Mouse (Mus musculus) kidney, embryonic 15.5 days (tissue): ENCODE data around the gene Arr3. TPM values are rescaled to one million over a fixed set of nuclear protein-coding genes. Genes with fewer than 3 reads are reported as not detected.

Experiments used
- ATAC-seq: fragments of 200-750 bp; cut with Nextera tagmentation; replicated peaks from 2 replicates; pipeline ENCODE4 v1.8.0; 2017; ENCODE audit warnings: moderate TSS enrichment; ENCODE audit not compliant: low FRiP score
- H3K27ac ChIP-seq: fragments of 300-500 bp; sonication (generic); 2 replicates; pipeline ENCODE4 v1.5.1; 2015; ENCODE audit warnings: mild to moderate bottlenecking, inconsistent platforms
- H3K27me3 ChIP-seq: fragments of 300-500 bp; sonication (generic); 2 replicates; pipeline ENCODE4 v1.6.1; 2015; ENCODE audit warnings: inconsistent platforms
- H3K36me3 ChIP-seq: fragments of 300-500 bp; sonication (generic); 2 replicates; pipeline ENCODE4 v1.6.1; 2015; ENCODE audit warnings: inconsistent platforms
- H3K4me1 ChIP-seq: fragments of 300-500 bp; sonication (generic); 2 replicates; pipeline ENCODE4 v1.6.1; 2015; ENCODE audit warnings: inconsistent platforms
- H3K4me2 ChIP-seq: fragments of 300-500 bp; sonication (generic); 2 replicates; pipeline ENCODE4 v1.6.1; 2015; ENCODE audit warnings: moderate library complexity, mild to moderate bottlenecking, inconsistent platforms
- H3K4me3 ChIP-seq: fragments of 300-500 bp; sonication (generic); replicated peaks from 2 replicates; pipeline ENCODE4 v1.5.1; 2015; ENCODE audit warnings: mild to moderate bottlenecking, inconsistent platforms
- H3K9ac ChIP-seq: fragments of 300-500 bp; sonication (generic); 2 replicates; pipeline ENCODE4 v1.6.1; 2015; ENCODE audit warnings: mild to moderate bottlenecking, inconsistent platforms
- H3K9me3 ChIP-seq: fragments of 300-500 bp; sonication (generic); replicated peaks from 2 replicates; pipeline ENCODE4 v1.6.1; 2016; ENCODE audit warnings: inconsistent platforms
- WGBS: fragments of 180-500 bp; shearing (Covaris S2); methylation state at CpG from one replicate; pipeline ENCODE4 v1.1.7; 2015; ENCODE audit warnings: mixed read lengths; 5-methylcytosine and 5-hydroxymethylcytosine counted together
- polyA plus RNA-seq: library from polyadenylated mRNA; unstranded; fragments of >200 nt; fragmentation: Nextera tagmentation; extraction: Ambion mirVana; gene quantifications from 2 replicates; pipeline ENCODE4 v1.2.1, GENCODE M21; 2015

Gene Arr3
- not detected in 2 replicates for polyA plus RNA-seq

GRCm38 (mm10) chrX:100605314-100605713 is at the start of gene Arr3:
Gene Arr3, plus strand, starts transcription at chrX:100605497.
- Histone ChIP-seq H3K36me3 (no peaks in the 10 kb centered on the region), H3K27ac (no peak within 1 kb of the TSS), H3K4me2 (no peak within 1 kb of the TSS), H3K9me3 (no peaks in the 10 kb centered on the region), H3K27me3 (peaks cover 26% of the 10 kb centered on the region), H3K9ac (no peak within 1 kb of the TSS), H3K4me3 (no peak within 1 kb of the TSS), H3K4me1 (no peaks in the 10 kb centered on the region)
- 81% methylated on average over 1 of the region's 1 CpGs for WGBS
- no peak for ATAC-seq

- Histone ChIP-seq H3K4me3 (no peak overlapping the region), H3K36me3 (no peaks in the 10 kb centered on the region), H3K4me1 (no peaks in the 10 kb centered on the region), H3K9me3 (no peaks in the 10 kb centered on the region), H3K4me2 (no peak overlapping the region), H3K27me3 (peaks cover 30% of the 10 kb centered on the region), H3K9ac (no peak overlapping the region), H3K27ac (no peak overlapping the region)
- 73% methylated on average over 3 of the region's 3 CpGs for WGBS
- ATAC-seq = no peak
Observed at GRCm38 (mm10) chrX:100556026-100556425, 49.3 kb upstream of the Arr3 start.

- 89% methylated on average over 3 of the region's 3 CpGs for WGBS
Observed at GRCm38 (mm10) chrX:100565696-100566095, 39.6 kb upstream of the Arr3 start.

GRCm38 (mm10) chrX:100571951-100572350 is 33.3 kb upstream of the Arr3 start, which contains the start of gene Awat1:
Gene Awat1, plus strand, starts transcription at chrX:100572251.
- Histone ChIP-seq H3K4me2 (no peak within 1 kb of the TSS), H3K4me3 (no peak within 1 kb of the TSS), H3K9ac (no peak within 1 kb of the TSS), H3K36me3 (no peaks in the 10 kb centered on the region), H3K4me1 (no peaks in the 10 kb centered on the region), H3K27me3 (peaks cover 23% of the 10 kb centered on the region), H3K27ac (no peak within 1 kb of the TSS), H3K9me3 (no peaks in the 10 kb centered on the region)
- no peak for ATAC-seq
- WGBS = 86% methylated on average over 1 of the region's 1 CpGs

More at GRCm38 (mm10) chrX:100565696-100566095, 39.6 kb upstream of the Arr3 start:
- H3K27ac ChIP-seq = no peak overlapping the region
- H3K36me3 ChIP-seq = no peaks in the 10 kb centered on the region
- no peak overlapping the region for H3K4me2 ChIP-seq
- no peak for ATAC-seq
- no peaks in the 10 kb centered on the region for H3K4me1 ChIP-seq
- no peak overlapping the region for H3K4me3 ChIP-seq
- no peaks in the 10 kb centered on the region for H3K9me3 ChIP-seq
- H3K9ac ChIP-seq = no peak overlapping the region
- H3K27me3 ChIP-seq = 0 out of 2 replicates have a peak, but pooled peaks cover 6% of the 10 kb centered on the region

- WGBS = 64% methylated on average over 4 of the region's 4 CpGs
- Histone ChIP-seq H3K4me3 (no peak within 1 kb of the TSS), H3K27me3 (peaks cover 54% of the 10 kb centered on the region), H3K4me2 (no peak within 1 kb of the TSS), H3K9ac (no peak within 1 kb of the TSS), H3K9me3 (no peaks in the 10 kb centered on the region), H3K4me1 (no peaks in the 10 kb centered on the region), H3K36me3 (no peaks in the 10 kb centered on the region), H3K27ac (no peak within 1 kb of the TSS)
- ATAC-seq = no peak
Observed at GRCm38 (mm10) chrX:100594791-100595190, 10.5 kb upstream of the Arr3 start, which contains the start of gene P2ry4. Gene P2ry4, minus strand, starts transcription at chrX:100594869.

- WGBS = 25% methylated on average over 5 of the region's 5 CpGs
- Histone ChIP-seq H3K4me2 (no peak overlapping the region), H3K36me3 (no peaks in the 10 kb centered on the region), H3K9ac (no peak overlapping the region), H3K27me3 (peaks cover 62% of the 10 kb centered on the region), H3K4me1 (no peaks in the 10 kb centered on the region), H3K9me3 (no peaks in the 10 kb centered on the region), H3K27ac (no peak overlapping the region), H3K4me3 (no peak overlapping the region)
- ATAC-seq = no peak
Observed at GRCm38 (mm10) chrX:100597439-100597838, 7.9 kb upstream of the Arr3 start.

GRCm38 (mm10) chrX:100599755-100600154 is 5.5 kb upstream of the Arr3 start:
- Histone ChIP-seq H3K4me2 (no peak overlapping the region), H3K4me3 (no peak overlapping the region), H3K27me3 (peaks cover 47% of the 10 kb centered on the region), H3K9me3 (no peaks in the 10 kb centered on the region), H3K9ac (no peak overlapping the region), H3K27ac (no peak overlapping the region), H3K36me3 (no peaks in the 10 kb centered on the region), H3K4me1 (no peaks in the 10 kb centered on the region)
- WGBS = 66% methylated on average over 4 of the region's 4 CpGs
- no peak for ATAC-seq

GRCm38 (mm10) chrX:100618488-100618887 is 13.2 kb downstream of the Arr3 start:
- H3K9ac ChIP-seq = no peak overlapping the region
- peaks cover 29% of the 10 kb centered on the region for H3K27me3 ChIP-seq
- no peaks in the 10 kb centered on the region for H3K4me1 ChIP-seq
- no peak overlapping the region for H3K4me3 ChIP-seq
- H3K36me3 ChIP-seq = peaks cover 14% of the 10 kb centered on the region
- no peak overlapping the region for H3K4me2 ChIP-seq
- 57% methylated on average over 3 of the region's 3 CpGs for whole genome bisulfite sequencing
- H3K27ac ChIP-seq = no peak overlapping the region
- H3K9me3 ChIP-seq = no peaks in the 10 kb centered on the region
- 0 out of 2 replicates have a peak, but pooled peaks have one; percentile 36 for ATAC-seq

- H3K4me3 ChIP-seq = no peak overlapping the region
- peaks cover 28% of the 10 kb centered on the region; the same call in 1 of the 2 replicates for H3K27me3 ChIP-seq
- 71% methylated on average over 2 of the region's 2 CpGs for WGBS
- H3K36me3 ChIP-seq = peaks cover 17% of the 10 kb centered on the region
- H3K9me3 ChIP-seq = no peaks in the 10 kb centered on the region
- H3K4me2 ChIP-seq = no peak overlapping the region
- H3K27ac ChIP-seq = no peak overlapping the region
- ATAC-seq = no peak
- no peak overlapping the region for H3K9ac ChIP-seq
- no peaks in the 10 kb centered on the region for H3K4me1 ChIP-seq
Observed at GRCm38 (mm10) chrX:100621366-100621765, 16.1 kb downstream of the Arr3 start.

GRCm38 (mm10) chrX:100624242-100624641 is 18.9 kb downstream of the Arr3 start:
- no peak overlapping the region for H3K9ac ChIP-seq
- H3K4me1 ChIP-seq = no peaks in the 10 kb centered on the region
- H3K4me2 ChIP-seq = 0 out of 2 replicates have a peak overlapping the region, but pooled peaks have one; percentile 55
- no peak for ATAC-seq
- H3K27me3 ChIP-seq = 0 out of 2 replicates have a peak, but pooled peaks cover 6% of the 10 kb centered on the region
- WGBS = 88% methylated on average over 4 of the region's 4 CpGs
- H3K27ac ChIP-seq = no peak overlapping the region
- H3K4me3 ChIP-seq = no peak overlapping the region
- H3K9me3 ChIP-seq = no peaks in the 10 kb centered on the region
- H3K36me3 ChIP-seq = peaks cover 17% of the 10 kb centered on the region

- peaks cover 17% of the 10 kb centered on the region for H3K36me3 ChIP-seq
- H3K4me1 ChIP-seq = no peaks in the 10 kb centered on the region
- peak overlapping the region; percentile 39; the same call in 1 of the 2 replicates for H3K9ac ChIP-seq
- ATAC-seq = no peak
- no peaks in the 10 kb centered on the region for H3K9me3 ChIP-seq
- no peak overlapping the region; the same call in 1 of the 2 replicates for H3K27ac ChIP-seq
- H3K27me3 ChIP-seq = 0 out of 2 replicates have a peak, but pooled peaks cover 6% of the 10 kb centered on the region
- peak overlapping the region; percentile 65 for H3K4me3 ChIP-seq
- peak overlapping the region; percentile 55 for H3K4me2 ChIP-seq
- 38% methylated on average over 7 of the region's 7 CpGs for WGBS
Observed at GRCm38 (mm10) chrX:100625146-100625545, 19.8 kb downstream of the Arr3 start.

GRCm38 (mm10) chrX:100625546-100625801 is 20.2 kb downstream of the Arr3 start, which contains the start of gene Kif4:
Gene Kif4, plus strand, starts transcription at chrX:100625737.
- H3K36me3 ChIP-seq = peaks cover 17% of the 10 kb centered on the region
- 17% methylated on average over 3 of the region's 3 CpGs for WGBS
- ATAC-seq = no peak
- H3K27ac ChIP-seq = peak within 1 kb of the TSS; percentile 86
- H3K9me3 ChIP-seq = no peaks in the 10 kb centered on the region
- 0 out of 2 replicates have a peak, but pooled peaks cover 6% of the 10 kb centered on the region for H3K27me3 ChIP-seq
- H3K4me2 ChIP-seq = peak within 1 kb of the TSS; percentile 67
- H3K4me1 ChIP-seq = no peaks in the 10 kb centered on the region
- peak within 1 kb of the TSS; percentile 69 for H3K9ac ChIP-seq
- H3K4me3 ChIP-seq = peak within 1 kb of the TSS; percentile 65
